Mouse (Mus musculus): Measurements from ENCODE around the gene Slc38a6. TPM values are rescaled to one million over a fixed set of nuclear protein-coding genes. Genes with fewer than 3 reads are reported as not detected.

Slc38a6 gene
- polyA plus RNA-seq, 1 experiment from 2014 or later, result 5.5 TPM

DNA sequence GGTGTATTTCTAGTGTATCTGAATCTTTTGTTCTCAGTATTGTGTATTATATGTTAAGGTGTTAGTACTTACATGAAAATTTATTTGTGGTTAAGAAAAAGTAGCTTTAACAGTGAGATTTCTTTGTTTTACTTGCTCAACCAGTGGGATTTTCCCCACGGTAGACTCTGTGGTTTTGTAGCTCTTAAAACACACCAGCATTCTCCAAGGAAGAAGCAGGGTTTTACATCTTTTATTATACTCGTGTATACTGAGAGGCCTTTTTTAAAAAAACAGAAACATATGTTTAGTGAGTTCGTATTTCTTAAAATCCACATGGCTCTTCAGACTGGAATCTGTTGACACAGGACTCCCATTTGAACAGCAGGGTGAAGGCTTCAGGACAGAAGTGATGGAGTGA lies 40.8 kb downstream of the Slc38a6 start:
- DNase-seq (ENCODE audit: low spot score) (no peak), ATAC-seq (replicated peaks; ENCODE audit: low FRiP score) (no peak)
- Histone ChIP-seq H3K9me3 (ENCODE audit: control insufficient read depth, low read length) (no peaks in the 10 kb centered on the region), H3K27ac (ENCODE audit: low read depth, low read length) (no peak overlapping the region), H3K4me3 (ENCODE audit: low read depth, low read length) (no peak overlapping the region), H3K9ac (ENCODE audit: low read depth, low read length) (no peak overlapping the region), H3K4me1 (replicated peaks; ENCODE audit: control insufficient read depth, insufficient read depth, low read length) (peaks cover 6% of the 10 kb centered on the region; the same call in 1 of the 2 replicates), H3K36me3 (ENCODE audit: control insufficient read depth, insufficient read depth, low read length) (no peaks in the 10 kb centered on the region), H3K4me2 (no peak overlapping the region), H3K27me3 (replicated peaks; ENCODE audit: control insufficient read depth, insufficient read depth, low read length) (no peaks in the 10 kb centered on the region)
- WGBS, result 75% methylated on average over 3 of the region's 3 CpGs

DNA sequence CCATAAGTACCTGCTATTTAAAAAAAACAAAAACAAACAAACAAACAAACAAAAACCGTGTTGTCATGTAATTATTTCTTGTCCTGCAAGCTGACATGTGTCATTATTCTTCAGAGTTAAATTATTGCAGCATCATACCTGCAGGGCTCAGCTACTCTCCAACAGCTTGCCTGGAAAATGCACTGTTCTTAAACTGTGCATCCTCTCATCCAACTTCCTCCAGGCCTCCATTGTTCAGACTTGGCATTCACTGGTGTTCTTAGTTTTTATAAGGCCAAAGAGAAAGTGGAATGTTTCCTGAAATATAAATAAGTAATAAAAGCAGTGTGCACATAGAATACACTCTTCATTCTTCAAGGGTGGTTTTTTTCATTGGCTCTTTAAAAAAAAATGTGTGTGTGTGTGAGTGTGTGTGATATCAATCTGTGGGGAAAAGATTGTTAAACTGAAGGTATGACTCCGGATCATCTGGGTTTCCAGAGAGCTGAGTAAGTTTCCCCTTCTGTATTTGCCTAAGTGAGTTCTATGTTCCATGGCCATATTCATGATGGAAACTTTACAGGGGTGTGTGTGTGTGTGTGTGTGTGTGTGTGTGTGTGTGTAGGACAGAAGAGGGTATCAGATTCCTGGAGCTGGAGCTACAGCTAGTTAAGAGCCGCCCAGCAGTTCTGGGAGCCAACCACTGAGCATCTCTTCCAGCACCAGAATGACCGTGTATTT lies 42.0 kb downstream of the Slc38a6 start:
- no peaks in the 10 kb centered on the region for H3K9me3 ChIP-seq (ENCODE audit: control insufficient read depth, low read length)
- no peak for ATAC-seq (replicated peaks; ENCODE audit: low FRiP score)
- no peak for DNase-seq (ENCODE audit: low spot score)
- WGBS, result 80% methylated on average over 4 of the region's 4 CpGs
- no peak overlapping the region for H3K4me3 ChIP-seq (ENCODE audit: low read depth, low read length)
- peaks cover 6% of the 10 kb centered on the region; the same call in 1 of the 2 replicates for H3K4me1 ChIP-seq (replicated peaks; ENCODE audit: control insufficient read depth, insufficient read depth, low read length)
- H3K9ac ChIP-seq (ENCODE audit: low read depth, low read length), result no peak overlapping the region
- H3K4me2 ChIP-seq, result no peak overlapping the region
- H3K36me3 ChIP-seq (ENCODE audit: control insufficient read depth, insufficient read depth, low read length), result no peaks in the 10 kb centered on the region
- no peak overlapping the region for H3K27ac ChIP-seq (ENCODE audit: low read depth, low read length)
- no peaks in the 10 kb centered on the region for H3K27me3 ChIP-seq (replicated peaks; ENCODE audit: control insufficient read depth, insufficient read depth, low read length)

DNA sequence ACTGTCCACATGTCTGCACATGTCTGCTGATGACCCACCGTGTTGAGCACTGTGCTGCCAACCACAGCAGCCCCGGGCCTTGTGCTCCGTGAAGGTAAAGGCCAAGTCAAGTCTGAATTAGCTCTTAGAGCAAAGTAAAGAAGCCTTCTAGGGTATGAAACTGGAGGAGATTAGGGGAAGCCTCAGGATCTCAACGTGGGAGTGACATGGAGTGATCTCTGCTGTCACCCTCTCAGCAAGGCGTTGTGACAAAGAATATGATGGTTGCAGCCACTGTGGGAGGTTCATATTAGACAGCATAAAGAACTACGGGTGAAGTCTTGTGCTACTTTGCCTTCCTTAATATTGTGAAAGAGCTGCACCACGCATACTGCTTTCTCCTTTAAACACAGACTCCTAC lies 43.7 kb downstream of the Slc38a6 start:
- 76% methylated on average over 7 of the region's 7 CpGs for WGBS
- H3K9ac ChIP-seq (ENCODE audit: low read depth, low read length), result no peak overlapping the region

DNA sequence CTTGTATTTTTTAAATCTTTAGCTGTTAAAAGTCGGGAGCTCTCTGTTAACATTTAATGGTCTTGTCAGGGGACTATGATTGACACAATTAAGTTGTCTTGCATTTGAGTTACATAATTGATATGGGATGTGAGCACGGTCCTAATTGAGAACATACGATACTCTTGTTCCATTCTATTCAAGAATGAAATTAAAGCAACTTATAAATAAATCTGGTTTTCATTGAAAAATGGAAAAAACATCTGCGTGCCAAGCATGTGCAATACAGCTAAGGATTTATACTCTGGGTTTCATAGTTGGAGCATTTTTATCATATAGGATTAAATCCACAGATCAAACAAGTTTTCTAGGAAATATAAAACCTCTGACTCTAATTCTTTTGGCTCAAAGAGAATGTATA lies 46.1 kb downstream of the Slc38a6 start:
- no peaks in the 10 kb centered on the region for H3K36me3 ChIP-seq (ENCODE audit: control insufficient read depth, insufficient read depth, low read length)
- WGBS, result 76% methylated on average over 4 of the region's 4 CpGs

More for the DNA sequence above, 43.7 kb downstream of the Slc38a6 start:
- Histone ChIP-seq H3K9me3 (ENCODE audit: control insufficient read depth, low read length) (no peaks in the 10 kb centered on the region), H3K4me2 (no peak overlapping the region), H3K36me3 (ENCODE audit: control insufficient read depth, insufficient read depth, low read length) (no peaks in the 10 kb centered on the region), H3K27ac (ENCODE audit: low read depth, low read length) (no peak overlapping the region), H3K4me3 (ENCODE audit: low read depth, low read length) (no peak overlapping the region), H3K4me1 (replicated peaks; ENCODE audit: control insufficient read depth, insufficient read depth, low read length) (peaks cover 6% of the 10 kb centered on the region; the same call in 1 of the 2 replicates), H3K27me3 (replicated peaks; ENCODE audit: control insufficient read depth, insufficient read depth, low read length) (no peaks in the 10 kb centered on the region)
- DNase-seq (ENCODE audit: low spot score) (no peak), ATAC-seq (replicated peaks; ENCODE audit: low FRiP score) (no peak)

DNA sequence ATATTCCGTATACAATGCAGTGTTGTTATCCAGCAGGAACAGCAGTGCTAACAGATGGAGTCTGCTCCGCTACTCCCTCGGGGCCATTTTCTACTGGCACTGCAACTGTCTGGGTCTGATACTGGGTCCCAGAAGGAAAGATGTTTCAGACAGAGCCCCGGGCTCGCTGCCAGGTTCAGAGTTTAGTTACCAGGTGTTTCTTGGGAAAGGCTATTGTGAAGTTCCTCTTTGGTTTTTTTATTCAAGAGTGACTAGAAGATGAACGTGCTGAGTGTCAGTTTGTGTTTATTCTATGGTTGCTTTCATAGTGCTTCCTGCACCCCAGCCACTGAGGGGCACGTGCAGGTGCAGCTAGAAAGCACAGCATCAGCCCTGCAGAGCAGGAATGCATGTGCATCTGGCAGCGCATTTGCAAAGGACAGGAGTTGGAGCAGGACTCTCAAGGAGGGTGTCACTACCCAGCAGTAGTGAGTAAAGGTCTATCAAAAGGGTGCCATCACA lies 47.5 kb downstream of the Slc38a6 start:
- no peak overlapping the region for H3K9ac ChIP-seq (ENCODE audit: low read depth, low read length)
- DNase-seq (ENCODE audit: low spot score), result no peak
- H3K36me3 ChIP-seq (ENCODE audit: control insufficient read depth, insufficient read depth, low read length), result no peaks in the 10 kb centered on the region
- H3K4me2 ChIP-seq, result no peak overlapping the region
- H3K27me3 ChIP-seq (replicated peaks; ENCODE audit: control insufficient read depth, insufficient read depth, low read length), result no peaks in the 10 kb centered on the region
- no peak for ATAC-seq (replicated peaks; ENCODE audit: low FRiP score)
- no peak overlapping the region for H3K4me3 ChIP-seq (ENCODE audit: low read depth, low read length)
- no peaks in the 10 kb centered on the region for H3K9me3 ChIP-seq (ENCODE audit: control insufficient read depth, low read length)
- H3K27ac ChIP-seq (ENCODE audit: low read depth, low read length), result no peak overlapping the region
- 77% methylated on average over 8 of the region's 8 CpGs for whole genome bisulfite sequencing
- no peaks in the 10 kb centered on the region for H3K4me1 ChIP-seq (replicated peaks; ENCODE audit: control insufficient read depth, insufficient read depth, low read length)

More for the DNA sequence above, 46.1 kb downstream of the Slc38a6 start:
- Histone ChIP-seq H3K4me2 (no peak overlapping the region), H3K9ac (ENCODE audit: low read depth, low read length) (no peak overlapping the region), H3K27me3 (replicated peaks; ENCODE audit: control insufficient read depth, insufficient read depth, low read length) (no peaks in the 10 kb centered on the region), H3K9me3 (ENCODE audit: control insufficient read depth, low read length) (no peaks in the 10 kb centered on the region), H3K4me1 (replicated peaks; ENCODE audit: control insufficient read depth, insufficient read depth, low read length) (no peaks in the 10 kb centered on the region), H3K27ac (ENCODE audit: low read depth, low read length) (no peak overlapping the region), H3K4me3 (ENCODE audit: low read depth, low read length) (no peak overlapping the region)
- ATAC-seq (replicated peaks; ENCODE audit: low FRiP score), result no peak
- DNase-seq (ENCODE audit: low spot score), result no peak

DNA sequence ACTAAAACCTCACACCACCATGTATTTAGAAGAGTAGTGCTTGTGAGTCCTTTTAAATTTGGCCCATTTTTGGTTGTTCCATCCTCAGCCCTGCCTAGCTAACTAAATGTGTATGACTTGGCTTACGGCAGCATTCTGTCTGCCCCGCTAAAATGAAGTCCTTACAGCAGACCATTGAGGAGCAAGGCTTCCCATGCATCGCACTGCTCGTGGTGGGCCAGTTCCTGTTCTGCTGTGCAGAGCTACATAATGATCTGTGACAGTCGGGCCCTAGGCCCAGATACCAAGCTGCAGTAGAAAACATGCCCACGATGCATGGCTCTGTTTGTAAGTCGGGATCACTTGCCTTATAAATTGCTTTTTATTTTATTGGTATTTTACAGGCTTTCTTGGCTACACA lies 50.5 kb downstream of the Slc38a6 start:
- WGBS, result 56% methylated on average over 7 of the region's 7 CpGs
- H3K4me2 ChIP-seq, result no peak overlapping the region
- ATAC-seq (replicated peaks; ENCODE audit: low FRiP score), result no peak

DNA sequence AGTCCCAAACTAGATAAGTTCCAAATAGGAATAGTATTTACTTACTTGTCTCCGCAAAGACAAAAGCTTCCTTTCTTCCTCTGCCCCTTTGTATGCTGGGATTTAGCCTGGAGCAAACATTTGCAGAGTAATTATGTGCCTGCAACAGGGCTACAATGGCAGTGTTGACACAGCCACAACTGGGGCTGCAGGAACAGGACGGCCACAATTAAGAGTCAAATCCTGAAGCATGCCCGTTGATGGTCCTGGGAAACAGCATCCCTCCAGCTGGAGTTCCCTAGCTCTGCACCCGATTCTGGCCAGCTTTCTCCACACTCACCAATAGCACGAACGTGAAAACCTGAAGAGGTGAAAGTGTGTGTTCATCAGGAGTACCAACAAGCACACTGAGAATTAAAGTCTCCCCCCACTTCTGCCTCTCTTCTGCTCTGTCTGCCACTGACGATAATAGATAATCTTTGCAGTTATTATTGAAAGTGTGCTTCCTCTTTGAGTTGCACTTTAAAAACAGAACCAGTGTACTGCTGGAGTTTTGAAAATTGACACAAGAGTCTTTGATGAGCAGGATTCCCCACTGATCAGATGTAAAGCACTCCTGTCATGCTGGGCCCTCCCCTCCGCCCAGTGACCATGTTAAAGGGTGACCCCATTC lies 54.2 kb downstream of the Slc38a6 start:
- Histone ChIP-seq H3K27me3 (replicated peaks; ENCODE audit: control insufficient read depth, insufficient read depth, low read length) (no peaks in the 10 kb centered on the region), H3K27ac (ENCODE audit: low read depth, low read length) (no peak overlapping the region), H3K9ac (ENCODE audit: low read depth, low read length) (no peak overlapping the region), H3K4me1 (replicated peaks; ENCODE audit: control insufficient read depth, insufficient read depth, low read length) (peaks cover 13% of the 10 kb centered on the region), H3K9me3 (ENCODE audit: control insufficient read depth, low read length) (no peaks in the 10 kb centered on the region), H3K4me3 (ENCODE audit: low read depth, low read length) (no peak overlapping the region), H3K36me3 (ENCODE audit: control insufficient read depth, insufficient read depth, low read length) (peaks cover 3% of the 10 kb centered on the region; the same call in 1 of the 2 replicates), H3K4me2 (no peak overlapping the region)
- DNase-seq (ENCODE audit: low spot score) (no peak), ATAC-seq (replicated peaks; ENCODE audit: low FRiP score) (no peak)
- WGBS, result 42% methylated on average over 8 of the region's 8 CpGs

More for the DNA sequence above, 50.5 kb downstream of the Slc38a6 start:
- Histone ChIP-seq H3K9me3 (ENCODE audit: control insufficient read depth, low read length) (no peaks in the 10 kb centered on the region), H3K27ac (ENCODE audit: low read depth, low read length) (no peak overlapping the region), H3K36me3 (ENCODE audit: control insufficient read depth, insufficient read depth, low read length) (no peaks in the 10 kb centered on the region), H3K9ac (ENCODE audit: low read depth, low read length) (no peak overlapping the region), H3K27me3 (replicated peaks; ENCODE audit: control insufficient read depth, insufficient read depth, low read length) (no peaks in the 10 kb centered on the region), H3K4me1 (replicated peaks; ENCODE audit: control insufficient read depth, insufficient read depth, low read length) (peaks cover 9% of the 10 kb centered on the region), H3K4me3 (ENCODE audit: low read depth, low read length) (no peak overlapping the region)
- no peak for DNase-seq (ENCODE audit: low spot score)

DNA sequence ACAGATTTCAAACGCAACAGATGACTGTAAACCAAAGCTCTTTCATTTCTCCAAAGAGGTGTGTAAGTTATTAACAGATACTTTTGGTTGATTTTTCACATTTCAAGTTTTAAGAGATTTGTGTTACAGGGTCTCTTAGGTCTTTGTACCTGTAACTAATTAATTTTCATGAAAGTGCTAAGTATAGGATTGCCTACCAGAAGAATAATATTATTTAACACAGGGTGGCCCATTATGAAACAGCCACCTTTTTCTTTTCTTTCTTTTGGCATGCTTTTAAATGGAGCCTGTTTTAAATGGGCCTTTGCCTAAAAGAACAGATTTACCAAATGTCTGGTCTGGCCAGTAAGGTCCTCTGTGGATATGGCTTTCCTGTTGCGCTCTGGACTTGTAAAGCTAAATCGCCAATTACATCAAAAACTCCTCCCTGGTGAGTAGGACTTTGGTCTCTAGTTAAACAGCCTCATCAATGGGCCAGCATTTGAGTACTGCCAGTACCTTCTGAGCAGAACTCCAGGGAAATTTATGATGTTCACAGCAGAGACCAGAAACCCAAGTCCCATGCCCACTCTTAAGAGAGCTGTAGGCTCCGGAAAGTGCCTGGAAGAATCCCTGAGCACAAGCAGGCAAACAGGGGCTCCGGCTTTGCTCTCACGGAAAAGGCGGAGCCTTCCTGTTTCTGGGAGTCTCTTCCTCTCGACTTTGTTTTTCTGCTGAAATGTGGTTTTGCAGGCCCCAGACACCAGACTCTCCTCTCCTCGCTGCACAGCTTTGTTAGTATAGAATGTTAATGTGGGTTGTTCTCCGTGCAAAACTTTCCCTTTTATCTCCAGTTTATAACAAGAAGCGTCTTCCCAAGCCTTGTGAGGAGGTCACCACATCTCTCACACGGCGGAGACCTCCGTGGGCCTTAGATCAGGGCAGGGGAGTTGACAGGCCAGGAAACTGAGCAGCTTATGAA lies 55.4 kb downstream of the Slc38a6 start:
- WGBS, result 33% methylated on average over 14 of the region's 14 CpGs
- H3K9ac ChIP-seq (ENCODE audit: low read depth, low read length), result no peak overlapping the region
- no peak for DNase-seq (ENCODE audit: low spot score)
- H3K4me3 ChIP-seq (ENCODE audit: low read depth, low read length), result no peak overlapping the region
- H3K4me1 ChIP-seq (replicated peaks; ENCODE audit: control insufficient read depth, insufficient read depth, low read length), result peaks cover 13% of the 10 kb centered on the region
- no peaks in the 10 kb centered on the region for H3K27me3 ChIP-seq (replicated peaks; ENCODE audit: control insufficient read depth, insufficient read depth, low read length)
- ATAC-seq (replicated peaks; ENCODE audit: low FRiP score), result no peak
- peak overlapping the region; percentile 7; the same call in 1 of the 2 replicates for H3K4me2 ChIP-seq
- H3K27ac ChIP-seq (ENCODE audit: low read depth, low read length), result peak overlapping the region; percentile 30; the same call in 1 of the 2 replicates
- peaks cover 3% of the 10 kb centered on the region; the same call in 1 of the 2 replicates for H3K36me3 ChIP-seq (ENCODE audit: control insufficient read depth, insufficient read depth, low read length)
- H3K9me3 ChIP-seq (ENCODE audit: control insufficient read depth, low read length), result no peaks in the 10 kb centered on the region

Data from liver, embryonic 11.5 days (tissue).